Mouse (Mus musculus) embryo, embryonic 11.5 days (tissue): ENCODE measurements around the gene Sox30.
"Not testable (repeated sequence)": the region's sequence is repeated elsewhere in the genome, so short reads cannot be mapped to it uniquely, and the experiment has no call there.

Source experiments
- DNase-seq: peaks from one replicate; pipeline ENCODE4 v3.0.0-alpha.2; 2012; ENCODE audit warnings: low read depth, low spot score

Sox30 gene

GRCm38 (mm10) chr11:46020246-46020645 lies 40.1 kb downstream of the Sox30 start:
- DNase-seq = no peak

GRCm38 (mm10) chr11:46021850-46022249 lies 41.7 kb downstream of the Sox30 start:
- no peak for DNase-seq

DNA sequence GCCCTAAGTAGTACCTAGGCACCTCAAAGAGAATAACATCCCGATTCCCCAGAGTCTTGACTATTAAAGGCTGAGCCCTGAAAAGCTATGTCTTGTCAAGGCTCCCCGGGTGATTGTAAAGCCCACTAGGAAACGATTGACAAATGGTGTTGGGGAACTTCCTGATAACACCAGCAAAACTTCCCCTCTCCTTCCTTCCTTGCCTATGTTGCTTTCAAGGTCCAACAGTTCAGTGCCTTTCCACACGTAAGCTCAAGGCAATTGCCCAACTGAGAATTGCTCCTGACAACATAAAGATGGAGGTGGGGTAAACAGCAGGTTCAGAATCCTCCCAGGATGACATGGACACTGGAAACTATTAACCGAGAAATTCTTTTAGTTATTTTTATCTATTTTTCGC lies 42.9 kb downstream of the Sox30 start:
- DNase-seq = no peak

- DNase-seq = no peak
These were observed 45.9 kb downstream of the Sox30 start for GRCm38 (mm10) chr11:46025962-46026392.

- DNase-seq = no peak
These were observed 48.1 kb downstream of the Sox30 start for GRCm38 (mm10) chr11:46027952-46028814.

- DNase-seq = no peak
These were observed 49.4 kb downstream of the Sox30 start for GRCm38 (mm10) chr11:46029485-46029884.

GRCm38 (mm10) chr11:46030026-46030425 lies 49.9 kb downstream of the Sox30 start:
- no peak for DNase-seq

DNA sequence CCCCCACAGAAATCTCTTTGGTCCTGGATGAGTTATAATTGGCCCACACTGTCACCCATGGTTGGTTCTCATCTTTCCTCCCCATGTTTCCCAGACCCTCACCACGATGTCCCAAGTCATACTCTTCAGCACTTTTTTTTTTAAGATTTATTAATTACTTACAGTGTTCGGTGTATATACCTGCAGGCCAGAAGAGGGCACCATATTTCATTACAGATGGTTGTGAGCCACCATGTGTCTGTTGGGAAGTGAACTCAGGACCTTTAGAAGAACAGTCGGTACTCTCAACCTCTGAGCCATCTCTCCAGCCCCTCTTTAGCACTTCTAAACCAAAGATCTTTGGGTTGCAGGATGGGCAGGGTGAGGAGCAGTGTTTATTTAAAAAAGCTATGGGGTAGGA lies 51.4 kb downstream of the Sox30 start:
- DNase-seq = no peak

GRCm38 (mm10) chr11:46032956-46033355 lies 52.8 kb downstream of the Sox30 start:
- no peak for DNase-seq

DNA sequence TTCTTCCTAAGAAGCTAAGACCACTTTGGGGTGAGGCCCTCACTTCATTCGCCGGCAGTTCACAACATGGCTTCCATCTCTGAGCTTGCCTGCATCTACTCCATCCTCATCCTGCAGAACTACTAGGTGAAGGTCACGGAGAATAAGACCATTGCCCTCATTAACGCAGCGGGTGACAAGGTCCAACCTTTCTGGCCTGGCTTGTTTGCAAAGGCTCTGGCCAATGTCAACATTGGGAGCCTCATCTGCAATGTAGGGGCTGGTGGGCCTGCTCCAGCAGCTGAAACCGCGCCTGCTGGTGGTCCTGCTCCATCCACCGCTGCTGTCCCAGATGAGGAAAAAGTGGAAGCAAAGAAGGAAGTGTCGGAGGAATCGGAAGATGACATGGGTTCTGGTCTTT lies 56.3 kb downstream of the Sox30 start:
- DNase-seq = no peak

DNA sequence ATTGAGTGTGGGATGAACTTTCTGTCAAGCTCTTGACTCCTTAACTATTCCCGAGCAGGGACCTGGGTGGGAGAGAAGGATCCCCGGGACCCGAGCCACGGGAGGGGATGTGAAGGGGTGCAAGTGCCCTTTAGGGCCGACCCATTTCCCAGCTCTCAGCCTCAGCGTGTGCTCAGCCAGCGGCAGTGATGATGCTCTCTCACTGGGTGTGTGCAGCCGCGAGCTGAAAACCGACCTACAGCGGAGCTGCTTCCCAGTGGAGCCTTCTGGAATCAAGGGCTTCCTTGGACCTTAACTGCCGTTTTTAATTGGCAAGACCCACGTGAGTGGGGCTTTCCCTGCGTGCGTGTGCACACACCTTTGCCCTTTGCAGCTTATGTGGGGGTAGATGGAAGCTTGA lies 58.8 kb downstream of the Sox30 start:
- DNase-seq = no peak

- no peak for DNase-seq
These were observed 59.2 kb downstream of the Sox30 start for GRCm38 (mm10) chr11:46039335-46039734.

GRCm38 (mm10) chr11:46040841-46041556 lies 60.9 kb downstream of the Sox30 start:
- DNase-seq = no peak

DNA sequence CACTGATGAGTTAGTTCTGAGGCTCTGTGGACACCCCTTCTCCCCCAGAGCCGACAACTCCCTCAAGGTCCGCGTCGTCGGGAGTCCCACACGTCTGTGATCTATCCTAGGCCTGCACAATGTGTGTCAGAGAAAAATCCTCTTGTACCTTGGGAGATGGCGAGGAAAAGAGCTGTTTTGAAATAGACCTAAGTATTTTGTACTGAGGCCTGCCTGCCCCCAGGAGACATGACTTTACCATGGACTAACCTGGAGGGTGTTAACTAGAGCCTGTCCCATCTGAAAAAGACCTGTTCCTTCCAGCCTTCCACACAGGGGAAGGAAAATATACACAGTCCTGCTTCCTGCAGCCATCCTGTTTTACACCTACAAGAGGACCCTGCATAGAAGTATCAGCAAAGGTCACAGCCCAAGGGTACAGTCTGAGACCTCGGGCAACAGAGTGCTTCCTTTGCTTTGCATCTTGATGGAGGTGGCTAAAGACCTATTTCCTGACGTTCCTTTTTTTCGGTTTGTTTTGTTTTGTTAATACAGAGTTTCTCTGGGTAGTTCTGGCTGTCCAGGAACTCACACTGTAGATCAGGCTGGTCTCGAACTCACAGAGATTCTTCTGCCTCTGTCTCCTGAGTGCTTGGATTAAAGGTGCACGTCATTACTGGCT lies 61.6 kb downstream of the Sox30 start:
- DNase-seq = no peak

DNA sequence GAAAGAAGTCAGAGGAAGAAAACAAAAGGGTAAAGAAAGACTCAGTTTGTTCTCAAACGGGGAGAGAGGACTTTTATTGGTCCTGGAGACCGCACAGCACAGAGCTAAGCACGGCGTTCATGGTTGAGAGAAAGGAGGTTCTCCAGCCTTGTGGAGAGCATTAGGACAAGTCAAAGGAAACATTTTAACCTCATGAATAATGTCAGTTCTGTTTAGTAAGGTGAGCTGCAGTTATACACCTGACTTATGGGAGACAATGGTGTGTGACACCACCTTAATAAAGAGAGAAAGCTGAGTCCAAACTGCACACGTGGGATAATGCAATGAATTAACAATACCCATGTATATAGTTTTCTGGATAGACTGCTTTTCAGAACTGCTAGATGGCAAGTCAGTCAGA lies 64.7 kb downstream of the Sox30 start:
- DNase-seq = no peak

GRCm38 (mm10) chr11:46047264-46047663 lies 67.2 kb downstream of the Sox30 start:
- no peak for DNase-seq

DNA sequence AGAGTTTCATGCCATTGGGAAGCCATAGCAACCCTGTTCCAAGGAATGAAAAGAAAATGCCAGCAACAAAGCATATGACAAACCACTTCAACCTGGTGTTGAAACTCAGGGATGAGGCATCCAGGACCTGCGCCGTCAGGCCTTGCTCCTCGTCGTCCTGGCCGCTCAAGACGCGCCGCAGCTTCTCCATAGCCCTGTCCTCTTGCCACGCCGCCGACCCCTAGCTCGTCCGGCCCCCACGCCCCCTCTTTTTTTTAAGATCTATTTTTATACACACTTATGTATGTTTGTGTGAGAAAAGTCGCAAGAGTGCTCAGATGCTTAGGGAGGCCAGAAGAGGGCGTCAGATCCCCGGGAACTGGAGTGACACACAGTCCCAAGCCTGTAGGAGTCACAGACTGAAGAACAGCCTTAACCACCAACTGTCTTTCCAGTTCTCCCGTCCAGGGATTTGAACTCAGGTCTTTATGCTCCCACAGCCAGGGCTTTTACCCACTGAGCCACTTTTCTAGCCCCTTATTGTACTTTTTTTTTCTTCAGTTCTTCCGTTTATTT lies 72.1 kb downstream of the Sox30 start, which contains the start of gene Gm12166:
Gene Gm12166, minus strand, starts transcription at position 217 of the 555 bp plus-strand sequence.
- DNase-seq = not testable (repeated sequence)

GRCm38 (mm10) chr11:46053457-46053856 lies 73.3 kb downstream of the Sox30 start:
- DNase-seq = not testable (repeated sequence)

DNA sequence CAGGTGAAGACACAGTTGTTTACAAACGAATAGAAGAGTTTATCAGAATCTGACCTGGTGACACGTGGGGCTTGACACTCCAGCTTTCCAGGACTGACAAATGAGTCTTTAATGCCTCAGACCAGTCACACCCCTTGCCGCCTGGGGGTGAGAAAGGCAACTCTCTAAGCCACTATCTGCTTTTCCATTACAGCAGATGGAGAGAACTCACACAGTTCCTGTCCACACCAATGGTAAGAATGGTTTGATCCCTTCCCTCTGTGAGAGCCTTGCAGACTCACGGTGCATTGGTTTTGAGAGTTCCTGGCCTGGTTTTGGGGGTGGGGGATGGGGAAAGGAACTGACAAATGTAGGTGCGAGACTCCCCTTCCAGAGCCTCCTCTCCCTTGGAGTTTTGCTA lies 74.2 kb downstream of the Sox30 start:
- DNase-seq = no peak

- no peak for DNase-seq
These were observed 75.1 kb downstream of the Sox30 start for GRCm38 (mm10) chr11:46054911-46055895.
